Mouse (Mus musculus) ovary, postnatal 14 days (tissue): ENCODE measurements around the gene Olfr370.

Experiments
- DNase-seq: peaks from one replicate; pipeline ENCODE4 v3.0.0; 2022; ENCODE audit warnings: low spot score

Gene Olfr370

GRCm38 (mm10) chr8:83575561-83576515 is 40.3 kb downstream of the Olfr370 start:
- DNase-seq = no peak

DNA sequence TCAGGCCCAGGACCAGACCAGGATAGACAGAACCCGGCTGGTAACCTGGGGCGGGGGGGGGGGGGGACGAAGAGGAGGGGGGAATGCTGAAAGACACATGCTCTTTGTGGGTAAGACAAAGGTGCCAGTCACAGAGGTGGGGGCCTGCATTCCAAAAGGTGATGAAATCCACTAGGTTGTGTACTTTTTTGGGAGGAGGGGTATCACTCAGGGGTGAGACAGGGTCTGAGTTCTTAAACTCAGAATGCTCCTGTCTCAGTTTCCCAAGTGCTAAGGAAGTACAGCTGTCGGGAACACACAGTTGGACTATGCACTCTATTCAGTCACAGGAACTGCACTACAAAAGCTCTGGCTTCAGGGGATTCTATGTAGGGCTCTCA is 40.9 kb downstream of the Olfr370 start:
- no peak for DNase-seq

GRCm38 (mm10) chr8:83576921-83577320 is 41.3 kb downstream of the Olfr370 start:
- DNase-seq = no peak

DNA sequence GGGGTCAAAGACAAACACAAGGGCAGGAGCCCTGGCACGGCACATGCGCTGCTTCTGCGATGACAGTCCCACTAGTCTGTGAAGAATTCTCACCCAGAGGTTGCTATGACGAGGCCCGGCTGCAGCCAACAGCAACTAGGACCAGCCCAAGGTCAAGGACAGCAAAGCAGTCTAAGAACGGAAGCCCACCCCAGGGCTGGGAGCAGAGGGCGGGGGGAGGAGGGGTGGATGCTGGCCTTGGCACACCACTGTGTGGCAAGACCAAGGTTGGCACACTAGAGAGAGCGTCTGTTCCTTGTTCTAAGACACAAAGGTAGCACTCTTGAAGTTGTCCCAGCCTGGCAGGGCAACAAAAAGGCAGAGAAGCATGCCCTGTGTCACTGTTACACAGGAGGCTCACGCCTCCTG is 41.8 kb downstream of the Olfr370 start:
- no peak for DNase-seq

GRCm38 (mm10) chr8:83578131-83579055 is 42.8 kb downstream of the Olfr370 start:
- DNase-seq = no peak

GRCm38 (mm10) chr8:83579676-83580075 is 44.1 kb downstream of the Olfr370 start:
- DNase-seq = no peak

DNA sequence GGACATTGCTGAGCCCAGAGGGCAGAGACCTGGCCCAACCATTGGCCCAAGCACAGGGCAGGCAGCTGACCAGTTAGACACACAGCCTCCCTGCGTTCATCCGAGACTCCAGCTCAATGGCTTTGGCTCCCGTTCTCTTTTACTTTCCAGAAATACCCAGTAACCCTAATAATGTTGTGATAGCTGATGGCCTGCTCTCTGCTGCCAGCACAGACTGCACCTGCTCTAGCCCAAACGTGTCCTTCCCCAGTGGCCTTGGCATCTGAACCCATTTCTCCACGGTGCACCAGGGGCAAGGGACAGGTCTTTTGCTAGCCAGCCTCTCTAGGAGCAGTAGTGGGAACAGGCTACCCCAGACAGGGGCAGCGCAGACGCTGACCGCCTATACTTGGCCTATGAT is 45.2 kb downstream of the Olfr370 start:
- no peak for DNase-seq

- no peak for DNase-seq
Measured at GRCm38 (mm10) chr8:83582226-83582625, 46.6 kb downstream of the Olfr370 start.

- DNase-seq = no peak
Measured at GRCm38 (mm10) chr8:83583236-83583635, 47.7 kb downstream of the Olfr370 start.

DNA sequence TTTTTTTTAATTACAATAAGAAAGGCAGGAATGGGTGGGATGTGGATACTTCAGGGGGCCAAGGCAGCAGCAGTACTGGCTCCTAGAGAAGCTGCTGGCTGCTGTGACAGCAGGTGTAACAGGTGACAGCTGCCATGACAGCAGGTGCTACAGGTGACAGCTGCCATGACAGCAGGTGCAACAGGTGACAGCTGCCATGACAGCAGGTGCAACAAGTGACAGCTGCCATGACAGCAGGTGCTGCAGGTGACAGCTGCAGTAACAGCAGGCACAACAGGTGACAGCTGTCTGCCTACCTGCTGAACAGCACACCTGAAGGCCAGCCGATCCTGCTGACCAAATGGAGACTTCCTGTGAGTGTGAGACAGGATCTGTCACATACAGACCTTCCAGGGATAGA is 49.2 kb downstream of the Olfr370 start:
- DNase-seq = no peak

GRCm38 (mm10) chr8:83585333-83585732 is 49.8 kb downstream of the Olfr370 start:
- DNase-seq = no peak

- no peak for DNase-seq
Measured at GRCm38 (mm10) chr8:83587644-83588043, 52.1 kb downstream of the Olfr370 start.

- DNase-seq = no peak
Measured at GRCm38 (mm10) chr8:83588886-83589285, 53.3 kb downstream of the Olfr370 start.

DNA sequence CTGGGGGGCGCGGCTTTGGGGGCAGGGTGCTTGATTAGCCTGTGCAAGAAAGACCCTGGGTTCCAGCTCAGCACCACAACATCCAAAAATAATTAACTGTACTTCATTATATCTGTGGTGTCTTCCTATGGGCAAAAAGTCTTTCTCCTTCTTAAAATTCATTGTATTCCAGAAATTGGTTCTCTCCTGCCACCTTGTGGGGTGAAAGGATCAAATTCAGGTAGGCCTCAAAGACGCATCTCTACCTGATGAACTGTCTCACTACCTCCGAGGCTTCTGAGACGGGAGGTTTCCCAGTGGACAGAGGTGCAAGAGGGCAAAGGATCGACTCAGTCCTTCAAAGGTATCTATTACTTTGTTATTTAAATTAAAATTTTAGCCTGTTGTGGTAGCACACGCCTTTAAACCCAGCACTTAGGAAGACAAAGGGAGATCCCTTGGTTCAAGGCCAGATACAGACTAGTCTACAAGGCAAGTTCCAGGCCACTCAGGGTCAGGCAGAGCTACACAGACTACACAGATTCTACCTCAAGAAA is 55.0 kb downstream of the Olfr370 start:
- no peak for DNase-seq

DNA sequence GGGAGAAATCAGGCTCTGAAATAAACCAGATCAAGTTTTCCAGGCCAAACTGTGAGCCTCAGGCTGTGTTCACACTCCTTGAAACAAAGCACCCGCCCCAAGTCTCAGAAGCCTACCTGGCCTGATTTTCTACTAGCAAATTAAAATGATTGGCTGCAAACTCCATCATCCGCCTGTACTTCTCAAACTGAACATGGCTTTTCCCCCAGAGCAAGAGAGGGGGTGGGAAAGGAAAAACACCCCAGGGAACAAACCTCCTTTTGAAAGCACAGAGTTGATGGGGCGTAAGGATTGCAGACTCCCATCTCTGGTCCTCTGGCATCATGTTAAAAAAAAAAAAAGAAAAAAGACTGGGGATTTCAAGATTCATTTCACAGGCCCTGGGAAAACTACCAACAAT is 57.1 kb downstream of the Olfr370 start:
- DNase-seq = no peak

GRCm38 (mm10) chr8:83593325-83594166 is 58.0 kb downstream of the Olfr370 start:
- no peak for DNase-seq

DNA sequence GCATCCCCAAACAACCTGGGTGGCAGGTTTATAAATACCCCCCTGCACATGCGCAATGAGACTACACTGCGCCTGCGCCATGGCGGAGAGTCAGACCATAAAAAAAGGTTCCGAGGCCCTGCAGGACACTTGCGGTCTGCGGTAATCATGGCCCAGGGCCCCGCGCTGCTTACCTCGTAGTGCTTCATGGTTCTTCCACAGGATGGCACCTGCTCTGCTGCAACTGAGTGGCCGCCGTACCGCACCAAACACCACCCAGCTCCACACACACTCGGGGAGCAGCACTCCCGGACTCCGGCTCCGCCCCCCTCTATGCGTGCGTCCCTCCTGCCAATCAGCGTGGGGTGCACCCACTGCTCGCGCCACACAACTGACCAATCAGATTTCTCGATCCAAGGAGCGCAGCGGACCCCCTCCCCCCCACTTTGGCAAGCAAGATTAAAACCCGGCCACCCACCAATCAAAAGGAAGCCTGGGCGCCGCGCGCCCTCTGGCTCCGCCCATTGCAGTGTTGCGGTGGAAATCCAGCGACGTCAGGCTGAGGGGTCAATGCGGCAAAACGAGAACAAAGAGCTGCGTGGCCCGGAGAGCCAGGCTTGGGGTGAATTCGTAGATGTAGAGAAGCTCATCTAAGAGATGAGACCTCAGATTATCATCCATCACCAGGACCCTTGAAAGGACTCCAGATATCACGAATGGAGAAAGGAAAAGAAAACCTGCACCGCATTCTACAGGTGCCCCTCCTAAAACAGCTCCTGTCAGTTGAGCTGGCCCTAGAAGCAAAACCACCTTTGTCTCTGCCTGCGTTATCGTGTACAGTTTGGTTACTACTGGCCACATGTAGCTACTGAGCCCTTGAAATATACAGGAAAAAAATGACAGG is 58.8 kb downstream of the Olfr370 start:
- DNase-seq = peak; percentile 92
